Mouse (Mus musculus): ENCODE results near the gene Imp3.

DNA sequence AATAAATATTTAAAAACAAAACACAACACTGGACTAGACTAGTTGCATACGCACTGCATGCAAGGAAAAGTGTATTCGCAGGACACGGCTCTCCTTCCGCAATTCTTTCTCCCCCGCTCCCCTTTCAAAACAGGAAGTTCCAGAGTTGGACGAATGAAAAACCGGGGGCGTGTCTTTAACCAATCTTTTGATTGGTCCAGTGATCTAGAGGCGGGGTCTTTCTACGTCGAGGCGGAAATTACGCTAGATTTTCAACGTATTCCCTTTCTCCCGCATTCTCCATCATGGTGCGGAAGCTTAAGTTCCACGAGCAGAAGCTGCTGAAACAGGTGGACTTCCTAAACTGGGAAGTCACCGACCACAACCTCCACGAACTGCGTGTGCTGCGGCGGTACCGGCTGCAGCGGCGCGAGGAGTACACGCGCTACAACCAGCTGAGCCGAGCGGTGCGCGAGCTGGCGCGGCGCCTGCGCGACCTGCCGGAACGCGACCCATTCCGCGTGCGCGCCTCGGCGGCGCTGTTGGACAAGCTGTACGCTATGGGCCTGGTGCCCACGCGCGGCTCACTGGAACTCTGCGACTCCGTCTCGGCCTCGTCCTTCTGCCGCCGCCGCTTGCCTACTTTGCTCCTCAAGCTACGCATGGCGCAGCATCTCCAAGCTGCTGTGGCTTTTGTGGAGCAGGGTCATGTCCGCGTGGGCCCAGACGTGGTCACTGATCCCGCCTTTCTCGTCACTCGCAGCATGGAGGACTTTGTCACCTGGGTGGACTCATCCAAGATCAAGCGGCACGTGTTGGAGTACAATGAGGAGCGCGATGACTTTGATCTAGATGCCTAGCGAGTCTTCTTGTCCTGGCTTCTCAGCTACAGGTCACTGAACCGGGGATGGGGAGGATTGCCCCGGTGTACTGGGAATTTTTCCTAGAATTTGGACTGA, at the start of gene Imp3:
- TF ChIP-seq CTCF (IDR thresholded peaks at IDR 0.05) (peak; percentile 61), EP300 (IDR thresholded peaks at IDR 0.05) (peak; percentile 61)

Measured in lung, postnatal 0 days (tissue).